Mouse (Mus musculus) G1E-ER4 (cell line): ENCODE data around the gene Ankrd39. TPM values are rescaled to one million over a fixed set of nuclear protein-coding genes. Genes with fewer than 3 reads are reported as not detected.

Experiments
- GATA1 ChIP-seq: IDR thresholded peaks from one replicate; pipeline ENCODE4 v1.8.0; 2012; ENCODE audit warnings: low read length, inconsistent platforms
- polyA plus RNA-seq: library from polyadenylated mRNA; stranded (reverse); fragments of >175 nt; gene quantifications from 2 replicates; pipeline ENCODE4 v1.2.3, GENCODE M21; 2012

Gene Ankrd39
- polyA plus RNA-seq: 17.9 and 23.3 TPM in 2 replicates

DNA sequence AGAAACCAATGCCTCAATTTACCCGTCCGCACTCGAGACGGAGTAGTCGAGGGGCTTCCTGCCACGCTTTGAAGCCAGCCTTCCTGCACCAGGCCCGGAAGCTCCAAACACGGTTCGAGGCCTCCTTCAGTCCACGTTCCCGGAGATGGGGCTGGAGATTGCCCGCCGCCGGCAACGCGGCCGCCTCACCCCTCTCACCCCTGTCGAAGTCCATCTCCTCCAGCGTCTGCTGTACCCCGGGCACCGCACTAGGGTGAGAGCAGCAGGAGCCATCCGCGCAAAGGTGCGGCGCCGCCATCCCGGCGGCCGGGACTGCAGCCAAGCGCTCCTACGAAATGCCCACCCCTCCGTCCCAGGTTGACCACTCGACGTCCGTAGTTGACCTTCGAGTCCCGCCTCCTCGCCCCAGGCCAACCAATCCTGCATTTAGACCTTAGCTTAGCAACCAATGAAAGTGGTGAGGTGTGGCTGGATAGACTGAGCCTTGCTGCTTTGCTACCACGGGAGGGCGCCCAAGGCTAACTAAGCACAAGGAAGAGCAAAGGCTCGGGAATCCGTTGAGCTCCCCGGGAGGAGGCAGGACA lies at the start of gene Ankrd39:
TSS of gene Ankrd39 (minus strand) at position 558 of the 584 bp plus-strand sequence.
- no peak for TF ChIP-seq GATA1

DNA sequence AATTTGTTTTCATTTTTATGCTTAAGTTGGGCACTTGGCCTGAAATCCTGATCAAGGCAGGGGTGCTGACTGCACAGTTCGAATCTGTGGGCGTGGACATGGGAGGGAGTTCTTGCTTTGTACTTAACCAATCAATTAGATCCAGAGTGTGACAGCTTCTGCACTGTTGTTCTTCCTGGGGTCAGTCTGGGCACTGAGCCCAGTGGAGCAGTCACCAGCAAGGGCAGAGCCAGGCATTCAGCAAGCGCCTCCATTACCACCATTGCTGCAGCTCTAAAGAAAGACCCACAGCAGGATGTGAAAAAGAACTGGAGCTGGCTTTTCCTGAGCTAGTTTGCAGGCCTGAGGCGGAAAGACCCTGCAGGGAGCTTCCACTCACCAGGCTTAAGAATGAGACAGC lies 48.9 kb upstream of the Ankrd39 start:
- TF ChIP-seq GATA1: no peak

DNA sequence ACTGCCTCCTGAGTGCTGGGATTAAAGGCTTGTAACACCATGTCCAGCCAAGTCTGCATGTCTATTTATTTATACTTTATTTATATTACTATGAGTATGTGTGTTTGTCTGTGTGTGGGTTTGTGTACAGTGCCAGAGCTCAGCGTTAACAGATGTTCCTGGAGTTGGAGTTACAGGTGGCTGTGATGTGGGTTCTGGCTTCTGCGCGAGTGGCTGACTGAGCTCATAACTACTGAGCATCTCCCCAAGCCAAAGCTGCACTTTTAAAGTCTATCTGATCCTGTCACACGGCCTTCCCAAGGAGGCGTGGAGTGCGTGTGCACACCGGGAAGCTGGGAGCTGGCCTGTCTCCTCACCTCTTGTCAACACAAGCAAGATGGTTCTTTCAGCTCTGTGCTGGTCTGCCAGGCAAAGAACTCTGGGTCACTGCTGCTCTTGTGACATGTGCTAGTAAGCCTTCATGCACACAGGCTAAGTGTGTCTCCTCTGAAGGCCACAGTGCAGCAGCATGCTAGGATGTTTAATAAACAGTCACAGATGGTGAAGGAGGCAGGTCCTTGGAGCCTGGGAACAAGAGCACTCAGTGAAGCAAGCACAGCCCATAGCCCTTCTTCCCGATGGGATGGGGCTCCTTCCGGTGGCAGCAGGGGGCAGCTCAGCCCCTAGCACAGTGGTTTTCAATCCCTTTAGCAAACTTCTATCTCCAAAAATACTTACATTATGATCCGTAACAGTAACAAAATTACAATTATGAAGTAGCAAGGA lies 48.1 kb upstream of the Ankrd39 start:
- TF ChIP-seq GATA1: no peak

DNA sequence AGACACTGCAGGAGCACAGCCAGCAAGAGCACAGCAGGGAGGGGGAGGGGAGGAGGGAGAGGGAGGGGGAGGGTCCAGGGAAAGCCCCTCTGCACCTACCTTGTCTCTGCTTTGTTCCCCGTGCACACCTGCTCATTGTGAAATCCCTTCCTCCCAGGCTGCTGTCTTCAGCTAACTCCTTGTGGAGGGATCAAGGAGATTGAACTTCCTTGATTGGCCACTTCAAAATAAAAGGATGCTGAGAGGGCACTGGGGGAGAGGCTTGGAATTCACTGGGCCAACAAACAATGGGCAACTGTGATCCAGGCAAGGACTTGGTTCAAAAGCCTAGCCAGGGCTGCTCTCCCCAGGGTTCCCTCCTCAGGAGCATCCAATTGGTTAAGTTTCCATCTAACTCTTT lies 45.9 kb upstream of the Ankrd39 start:
- no peak for TF ChIP-seq GATA1

DNA sequence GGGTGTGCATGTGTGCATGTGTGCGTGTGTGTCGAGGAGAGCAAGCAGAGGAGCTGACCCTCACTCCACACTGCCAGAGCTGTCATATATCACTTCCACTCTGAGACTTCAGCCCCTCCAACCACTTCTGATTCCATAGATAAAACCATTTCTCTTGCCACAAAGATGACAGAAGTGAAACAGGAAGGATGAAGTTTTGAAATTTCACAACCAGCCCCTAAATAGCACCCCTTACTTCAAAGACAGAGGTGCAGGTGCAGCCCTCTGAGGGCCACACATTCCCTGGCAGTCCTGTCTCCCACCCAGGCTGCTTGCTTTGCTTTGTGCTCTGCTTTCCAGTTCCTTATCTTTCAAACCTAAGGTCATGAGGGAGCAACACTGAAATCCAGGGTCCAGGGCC lies 44.2 kb upstream of the Ankrd39 start:
- TF ChIP-seq GATA1: no peak

DNA sequence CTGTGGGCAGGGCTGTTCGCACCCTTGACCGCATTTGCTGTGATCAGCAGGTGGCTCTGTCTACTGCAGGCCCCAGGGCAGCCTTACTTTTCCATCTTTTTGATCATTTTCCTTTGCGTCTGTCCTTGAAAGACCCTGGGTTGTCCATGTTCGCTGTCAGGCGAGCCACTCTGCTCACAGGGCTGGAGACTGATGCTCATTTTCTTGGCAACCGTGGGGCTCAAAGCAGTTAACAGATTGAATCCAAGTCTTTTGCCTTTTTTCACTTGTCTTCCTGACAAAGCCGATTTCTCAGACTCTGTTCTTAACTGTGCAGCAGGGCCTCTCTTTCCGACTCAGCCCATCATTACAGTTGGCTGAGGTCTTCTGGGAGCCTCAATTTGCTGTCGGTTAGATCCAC lies 43.4 kb upstream of the Ankrd39 start:
- no peak for TF ChIP-seq GATA1

DNA sequence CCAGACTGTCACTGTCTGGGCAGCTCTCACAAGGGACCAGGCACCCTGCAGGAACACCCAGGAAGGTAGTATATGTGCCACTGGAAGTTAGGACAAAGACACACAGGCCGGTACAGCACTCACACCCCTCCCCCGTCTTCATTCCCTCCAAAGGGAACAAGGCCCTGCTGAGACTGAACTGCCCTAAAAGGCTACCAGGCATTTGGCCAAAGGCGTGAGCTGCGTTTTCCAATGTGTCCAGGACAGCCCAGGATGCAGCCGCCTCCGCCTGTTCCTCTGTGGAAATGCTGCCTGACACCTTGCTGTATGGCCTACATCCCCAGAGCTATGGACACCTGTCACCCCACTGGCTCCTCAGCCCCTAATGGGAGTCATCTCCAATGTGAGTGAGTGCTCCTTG lies 42.2 kb upstream of the Ankrd39 start:
- no peak for TF ChIP-seq GATA1

DNA sequence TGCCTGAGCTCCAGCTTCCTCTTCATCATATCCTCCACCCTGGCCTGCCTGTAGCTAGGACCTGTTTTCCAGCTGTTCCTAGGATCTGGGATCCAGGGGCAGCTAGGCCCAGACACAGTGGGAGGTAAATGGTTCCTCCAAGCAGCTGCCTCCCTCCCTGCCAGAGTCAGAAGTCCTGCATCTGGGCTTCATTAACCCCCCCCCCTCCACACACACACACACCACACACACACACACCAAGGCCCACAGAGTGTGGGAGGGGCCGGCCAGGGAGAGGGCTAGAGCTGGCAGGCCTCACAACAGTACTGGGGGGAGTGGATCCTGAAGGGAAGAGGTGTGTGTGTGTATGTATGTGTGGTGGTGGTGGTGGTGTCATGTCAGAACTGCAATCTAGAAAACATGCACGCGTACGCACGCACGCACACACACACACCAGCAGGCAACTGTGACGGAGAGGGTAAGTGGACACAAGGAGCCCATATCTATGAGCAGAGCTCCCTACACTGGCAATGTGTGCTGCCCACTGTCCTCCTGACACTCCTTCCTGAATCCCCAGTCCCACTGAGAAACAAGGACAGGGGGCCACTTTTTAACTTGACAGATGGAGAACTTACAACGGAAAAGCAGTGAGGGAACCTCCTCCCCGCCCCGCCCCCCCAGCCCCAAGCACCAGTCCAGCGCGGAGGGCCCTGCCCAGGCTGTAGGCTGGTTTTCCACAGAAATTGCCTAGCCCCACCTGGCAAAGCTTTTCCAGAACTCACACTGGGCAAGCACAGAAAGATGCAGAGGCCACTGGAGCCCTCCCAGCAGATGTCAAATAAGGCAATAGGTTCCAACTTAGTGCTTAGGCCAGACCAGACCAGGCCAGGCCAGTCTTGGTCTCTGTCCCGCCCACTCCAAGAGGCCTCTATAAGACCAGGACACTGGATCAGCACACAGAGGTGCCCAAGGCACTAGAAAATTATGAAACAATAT lies 41.5 kb upstream of the Ankrd39 start:
- no peak for TF ChIP-seq GATA1

DNA sequence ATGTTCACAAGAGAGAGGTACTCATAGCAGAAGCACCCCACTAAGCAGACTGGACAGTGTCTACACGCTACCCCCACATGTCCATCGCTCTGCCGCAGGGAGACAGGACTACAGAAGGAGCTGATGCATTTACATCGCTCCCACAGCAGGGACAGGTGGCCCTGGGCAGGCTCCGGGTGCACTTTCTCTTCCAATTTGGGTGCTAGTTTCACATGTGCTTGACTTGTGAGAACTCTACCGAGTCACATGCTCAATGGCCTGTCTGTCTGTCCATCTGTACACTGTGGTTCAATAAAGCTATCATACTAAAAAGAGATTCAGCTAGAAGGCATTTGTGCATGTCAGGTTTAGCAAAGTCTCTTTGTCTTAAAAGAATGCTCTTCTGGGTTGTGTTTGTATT lies 40.6 kb upstream of the Ankrd39 start:
- TF ChIP-seq GATA1: no peak

DNA sequence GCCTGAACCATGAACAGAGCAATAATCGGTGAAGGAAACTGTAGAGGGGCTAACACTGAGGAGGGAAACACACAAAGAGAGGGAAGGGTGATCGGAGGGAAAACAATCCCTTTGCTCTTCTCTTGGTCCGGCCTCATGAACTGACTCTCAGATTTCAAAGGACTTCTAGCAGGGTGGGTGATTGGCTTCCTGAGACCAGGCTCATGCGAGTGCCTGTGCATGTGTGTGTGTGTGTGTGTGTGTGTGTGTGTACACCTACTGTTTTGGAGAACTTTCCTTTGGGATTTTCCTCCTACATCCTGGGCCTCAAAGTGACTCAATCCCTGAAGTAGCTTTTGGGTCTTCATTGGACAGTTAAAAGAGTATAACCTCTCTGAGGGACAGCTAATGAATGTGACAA lies 39.0 kb upstream of the Ankrd39 start:
- no peak for TF ChIP-seq GATA1

DNA sequence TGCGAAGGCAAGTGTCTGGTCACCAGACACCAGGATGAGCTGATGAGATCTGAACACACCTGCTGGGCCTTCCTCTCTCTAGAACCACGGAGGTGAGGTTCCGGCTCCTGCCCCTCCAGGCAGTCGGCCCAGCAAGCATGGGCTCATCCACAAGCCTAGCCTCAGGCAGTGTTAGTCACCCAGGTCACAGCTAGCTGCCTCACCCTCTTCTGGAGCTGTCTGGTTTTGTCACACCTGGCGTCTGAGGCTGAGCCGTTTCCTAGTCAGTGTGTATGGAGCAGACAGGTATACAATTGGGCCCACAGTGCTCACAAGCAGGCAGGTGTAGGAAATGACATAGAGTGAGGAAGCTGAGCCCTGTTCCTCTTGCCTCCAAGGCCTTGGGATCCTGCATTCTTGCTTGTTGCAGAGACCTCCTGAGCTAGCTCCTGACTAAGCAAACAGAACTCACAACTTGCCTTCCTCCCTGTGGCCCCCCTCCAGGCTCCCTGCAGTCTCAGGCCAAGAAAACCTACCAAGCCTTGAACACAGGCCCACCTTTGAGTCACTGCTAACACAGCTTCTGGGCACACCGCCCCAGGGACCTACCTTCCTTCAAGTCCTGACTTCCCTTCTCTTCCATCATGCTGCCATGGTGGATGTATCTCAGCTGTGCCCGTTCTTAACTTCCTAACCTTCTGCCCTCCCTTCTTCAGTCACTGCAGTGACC lies 36.3 kb upstream of the Ankrd39 start:
- TF ChIP-seq GATA1: no peak

DNA sequence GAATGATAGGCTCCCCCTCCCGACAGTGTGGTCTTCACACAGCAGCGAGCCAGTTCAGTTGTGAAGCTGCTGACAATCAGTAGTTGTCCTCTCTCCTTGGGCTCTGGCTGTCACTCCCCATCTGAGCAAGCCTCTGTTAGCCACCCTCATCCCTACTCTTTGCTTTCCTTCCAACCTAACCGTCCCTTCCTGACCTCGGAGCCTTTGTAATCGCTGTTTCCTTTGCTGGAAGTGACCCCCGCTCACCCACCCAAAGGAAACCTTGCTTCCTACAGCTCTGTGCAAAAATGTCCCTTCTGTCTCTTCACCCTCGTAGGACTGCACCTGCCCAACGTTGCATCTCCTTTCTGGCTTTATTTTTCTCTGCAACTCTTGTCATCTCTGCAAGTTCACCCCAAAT lies 35.0 kb upstream of the Ankrd39 start:
- no peak for TF ChIP-seq GATA1

DNA sequence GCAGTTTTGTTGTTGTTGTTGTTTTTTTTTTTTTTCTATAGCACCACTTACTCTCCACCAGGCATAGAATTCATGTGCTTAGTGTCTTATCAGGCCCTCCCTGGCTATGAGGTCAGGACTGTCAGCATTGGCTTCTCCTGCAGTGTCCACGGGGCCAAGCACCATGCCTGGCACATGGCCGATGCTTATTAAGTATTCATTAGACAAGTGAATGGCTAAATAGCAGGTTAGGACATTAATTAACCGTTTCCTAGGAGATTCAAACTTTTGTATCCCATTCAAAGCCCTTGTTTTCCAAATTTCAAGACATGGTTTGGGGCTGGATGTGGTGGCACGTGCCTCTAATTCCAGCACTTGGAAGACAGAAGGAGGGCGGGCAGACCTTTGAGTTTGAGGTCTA lies 34.0 kb upstream of the Ankrd39 start:
- TF ChIP-seq GATA1: no peak

DNA sequence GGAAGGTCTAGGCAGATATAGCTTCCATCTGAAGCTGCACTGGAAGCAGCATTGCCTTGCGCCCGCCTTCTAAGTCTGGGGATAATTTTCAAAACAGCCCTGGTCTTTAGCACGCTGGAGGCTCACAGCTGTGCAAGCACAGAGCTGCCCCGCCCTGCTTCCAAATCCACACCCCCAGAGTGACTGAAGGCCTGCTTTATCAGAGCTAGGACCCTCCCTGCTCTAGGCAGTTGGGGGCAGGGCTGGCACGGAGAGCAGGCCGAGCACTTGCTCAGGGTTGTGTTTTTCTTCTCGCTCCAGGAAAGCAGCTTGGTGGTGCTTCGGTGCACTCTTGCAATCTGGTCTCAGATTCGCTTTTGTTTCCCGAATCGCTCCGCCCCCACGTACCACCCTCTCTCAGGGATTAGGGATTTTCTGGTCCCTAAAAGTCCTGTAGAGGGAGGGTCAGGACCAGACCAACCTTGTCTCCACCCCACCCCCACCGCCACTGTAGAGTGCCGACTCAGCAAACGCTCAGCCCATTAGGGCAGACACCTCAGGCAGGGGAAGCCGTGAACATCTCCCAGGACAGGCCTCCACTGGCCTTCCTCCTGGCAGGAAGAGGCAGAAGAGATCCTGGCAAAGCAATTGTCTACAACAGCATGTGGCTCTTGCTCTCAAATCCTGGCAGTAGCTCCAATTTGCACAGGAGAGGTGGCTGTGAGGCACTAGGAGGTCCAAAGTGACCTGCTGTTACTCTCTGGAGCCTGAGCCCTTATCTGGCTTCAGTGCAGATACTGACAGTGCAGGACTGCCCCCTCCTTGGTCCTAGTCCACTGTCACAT lies 33.4 kb upstream of the Ankrd39 start:
- no peak for TF ChIP-seq GATA1

DNA sequence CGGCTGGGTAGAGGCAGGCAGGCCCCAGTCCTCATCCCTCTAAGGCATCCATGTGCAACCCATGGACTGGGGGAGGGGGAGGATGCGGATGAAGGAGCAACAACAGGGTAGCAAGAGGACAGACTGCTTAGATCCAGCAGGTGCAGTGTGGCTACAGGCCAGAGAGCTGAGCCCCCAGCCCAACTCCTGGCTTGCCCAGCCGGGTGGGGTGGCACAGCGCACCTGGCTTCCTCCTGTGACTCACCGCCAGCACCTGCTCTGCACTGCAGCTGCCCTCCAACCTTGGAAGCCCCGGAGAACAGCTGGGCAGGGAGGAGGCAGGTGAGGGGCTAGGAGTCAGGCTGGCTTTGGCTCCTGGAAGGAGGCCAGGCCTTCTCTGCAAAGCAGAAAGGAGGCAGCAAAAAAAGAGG lies 32.7 kb upstream of the Ankrd39 start:
- no peak for TF ChIP-seq GATA1
